ENCODE assay signal across 24 mouse cellular contexts in the genomic region with DNA sequence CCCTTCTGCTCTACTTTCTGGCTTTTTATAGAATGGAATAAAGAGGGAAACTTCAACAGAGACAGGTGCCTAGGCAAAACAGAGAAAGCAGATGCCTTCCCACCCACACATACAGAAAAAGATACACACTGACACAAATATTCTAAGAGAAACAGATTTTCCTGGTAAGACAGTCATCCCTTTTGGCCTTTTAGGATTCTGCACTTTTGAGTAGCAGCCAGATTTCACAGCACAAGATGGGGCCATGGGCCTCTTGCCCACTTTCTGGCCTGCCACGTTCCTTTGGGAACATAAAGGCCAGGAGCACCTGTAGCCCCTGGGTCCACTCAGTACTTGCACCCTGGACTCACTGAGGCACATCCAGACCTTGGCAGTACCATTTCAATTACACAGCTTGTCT. TPM values are rescaled to one million over a fixed set of nuclear protein-coding genes. Genes with fewer than 3 reads are reported as not detected.
"Had no signal": no experiment of that assay in that cellular context is flagged by ENCODE, and none has a peak within 500 bp of the region (broad histone marks: within the 10 kb centered on the region; RNA-seq: fewer than 3 reads in every experiment).

No protein-coding gene starts in this region.

- H3K9ac ChIP-seq: limb, embryonic 15.5 days; liver, embryonic 13.5 days; liver, postnatal 0 days; lung, embryonic 15.5 days; midbrain, embryonic 15.5 days; neural tube, embryonic 13.5 days had no signal

- H3K27ac ChIP-seq: limb, embryonic 15.5 days; liver, embryonic 13.5 days; lung, embryonic 15.5 days; macrophage; midbrain, embryonic 15.5 days; neural tube, embryonic 13.5 days had no signal

- H3K36me3 ChIP-seq: limb, embryonic 15.5 days; liver, embryonic 13.5 days; lung, embryonic 15.5 days; midbrain, embryonic 15.5 days; neural tube, embryonic 13.5 days had no signal

- H3K9me3 ChIP-seq: limb, embryonic 15.5 days; liver, embryonic 13.5 days; lung, embryonic 15.5 days; megakaryocyte, embryonic 14.5 days; midbrain, embryonic 15.5 days; neural tube, embryonic 13.5 days had no signal

- H3K27me3 ChIP-seq: lung, embryonic 15.5 days; midbrain, embryonic 15.5 days; neural tube, embryonic 13.5 days had no signal

- ATAC-seq: liver, postnatal 0 days; midbrain, embryonic 15.5 days had no signal

- DNase-seq: kidney, postnatal 25 days; layer of hippocampus, postnatal 36 days; liver, embryonic 13.5 days; liver, postnatal 0 days; lung, postnatal 14 days; retina, postnatal 1 day; right cerebral cortex, postnatal 4 days; spleen, adult 18-20 months; thymus, adult 18-20 months; thymus, postnatal 25 days had no signal

- H3K4me3 ChIP-seq: liver, embryonic 13.5 days; midbrain, embryonic 15.5 days; neural tube, embryonic 13.5 days had no signal

RNA-seq across cellular contexts. Expression of a gene that starts 7.7 kb away (rescaled TPM):
- total RNA-seq: layer of hippocampus, postnatal 36 days; left cerebral cortex, adult 8-10 months; left cerebral cortex, postnatal 25 days; monocyte, adult 5-6 weeks had no signal
- polyA plus RNA-seq: kidney, embryonic 16.5 days; limb, embryonic 11.5 days; limb, embryonic 15.5 days; liver, embryonic 13.5 days; liver, postnatal 0 days; lung, embryonic 15.5 days; macrophage; midbrain, embryonic 11.5 days; midbrain, embryonic 15.5 days; neural tube, embryonic 13.5 days; stomach, embryonic 14.5 days; urinary bladder, adult 2 months had no signal

RNA-seq across cellular contexts. Expression of a gene that starts 51.6 kb away (rescaled TPM):
- total RNA-seq: left cerebral cortex, postnatal 25 days; monocyte, adult 5-6 weeks had no signal
- polyA plus RNA-seq: kidney, embryonic 16.5 days; limb, embryonic 11.5 days; limb, embryonic 15.5 days; liver, embryonic 13.5 days; liver, postnatal 0 days; macrophage; midbrain, embryonic 11.5 days; midbrain, embryonic 15.5 days; neural tube, embryonic 13.5 days had no signal

RNA-seq across cellular contexts. Expression of a gene that starts 51.6 kb away (rescaled TPM):
- total RNA-seq: layer of hippocampus, postnatal 36 days; left cerebral cortex, adult 8-10 months; left cerebral cortex, postnatal 25 days; monocyte, adult 5-6 weeks had no signal
- polyA plus RNA-seq: kidney, embryonic 16.5 days; limb, embryonic 11.5 days; limb, embryonic 15.5 days; liver, embryonic 13.5 days; liver, postnatal 0 days; lung, embryonic 15.5 days; macrophage; midbrain, embryonic 11.5 days; midbrain, embryonic 15.5 days; neural tube, embryonic 13.5 days; stomach, embryonic 14.5 days; urinary bladder, adult 2 months had no signal

RNA-seq across cellular contexts. Expression of a gene that starts 54.2 kb away (rescaled TPM):
- total RNA-seq: monocyte, adult 5-6 weeks had no signal
- polyA plus RNA-seq: kidney, embryonic 16.5 days; limb, embryonic 11.5 days; limb, embryonic 15.5 days; liver, embryonic 13.5 days; liver, postnatal 0 days; lung, embryonic 15.5 days; macrophage; midbrain, embryonic 11.5 days; midbrain, embryonic 15.5 days; neural tube, embryonic 13.5 days; stomach, embryonic 14.5 days had no signal
